Mouse (Mus musculus): Measurements from ENCODE around the gene Atp5e. TPM values are rescaled to one million over a fixed set of nuclear protein-coding genes. Genes with fewer than 3 reads are reported as not detected.

The Atp5e gene
- 192 and 350 TPM in 2 replicates for polyA plus RNA-seq (2012; rRNA removed)

GRCm38 (mm10) chr2:174463789-174464523 is at the start of gene Atp5e:
Gene Atp5e, minus strand, starts transcription at chr2:174464105.

GRCm38 (mm10) chr2:174472818-174473549 is 9.1 kb upstream of the Atp5e start, which contains the start of gene Prelid3b:
Gene Prelid3b, minus strand, starts transcription at chr2:174473081.

GRCm38 (mm10) chr2:174450353-174450752 is 13.6 kb downstream of the Atp5e start, which contains the start of gene Tubb1:
Gene Tubb1, plus strand, starts transcription at chr2:174450695.

GRCm38 (mm10) chr2:174438737-174439449 is 25.0 kb downstream of the Atp5e start, which contains the start of gene Ctsz:
Gene Ctsz, minus strand, starts transcription at chr2:174439039.

DNA sequence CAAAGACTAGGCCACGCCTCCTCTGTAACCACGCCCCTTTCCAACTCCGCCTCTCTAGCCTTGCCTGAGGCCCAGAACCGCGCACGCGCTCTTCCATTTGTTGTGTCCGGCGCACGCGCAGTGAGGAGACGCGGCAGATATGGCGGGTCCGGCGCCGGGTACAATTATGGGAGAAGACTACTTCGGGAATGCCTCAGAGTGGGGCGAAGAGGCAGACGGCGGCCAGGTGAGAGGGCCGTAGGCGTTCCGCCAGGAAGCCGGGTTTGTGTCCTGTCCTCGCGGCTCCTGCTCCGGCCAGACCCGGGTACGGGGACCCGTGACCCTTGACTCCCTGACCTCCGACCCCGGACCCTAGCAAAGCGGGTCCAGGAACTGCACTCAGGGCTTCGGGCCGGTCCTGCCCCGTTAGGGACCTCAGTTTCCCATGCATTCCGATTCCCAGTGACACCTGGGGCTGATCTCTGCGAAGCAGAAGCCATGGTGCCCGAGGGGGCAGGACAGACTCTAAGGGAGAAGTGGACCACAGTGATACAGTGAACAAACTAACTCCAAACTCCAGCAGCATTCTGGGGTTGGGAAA is 48.1 kb downstream of the Atp5e start, which contains the start of gene Nelfcd:
Gene Nelfcd, plus strand, starts transcription at position 74 of the 580 bp plus-strand sequence.

Other genes with a start within 250 kb of the Atp5e start
- 1,071 and 1,198 TPM in 2 replicates for gene Gnas, start 179.8 kb downstream of the Atp5e start, polyA plus RNA-seq (2012; rRNA removed)
- gene Gm20721, start 117.4 kb downstream of the Atp5e start, polyA plus RNA-seq (2012; rRNA removed), result 0.09 TPM in 1 of 2 replicates, not detected in the other
- gene Nelfcd, start 48.3 kb downstream of the Atp5e start, polyA plus RNA-seq (2012; rRNA removed), result 65.9 and 70.6 TPM in 2 replicates
- 282 and 344 TPM in 2 replicates for gene Ctsz, start 25.1 kb downstream of the Atp5e start, polyA plus RNA-seq (2012; rRNA removed)
- 0.13 and 0.57 TPM in 2 replicates for gene Tubb1, start 13.4 kb downstream of the Atp5e start, polyA plus RNA-seq (2012; rRNA removed)
- 37.0 and 37.7 TPM in 2 replicates for gene Prelid3b, start 9.0 kb upstream of the Atp5e start, polyA plus RNA-seq (2012; rRNA removed)
- gene Zfp831, start 179.4 kb upstream of the Atp5e start, polyA plus RNA-seq (2012; rRNA removed), result 0.02 and 0.07 TPM in 2 replicates

Measured in ovary, adult 2 months (tissue).